Mouse (Mus musculus) olfactory bulb, adult 2 months (tissue): ENCODE measurements around the gene Gm39115. TPM values are rescaled to one million over a fixed set of nuclear protein-coding genes. Genes with fewer than 3 reads are reported as not detected.
"Not testable (repeated sequence)": the region's sequence is repeated elsewhere in the genome, so short reads cannot be mapped to it uniquely, and the experiment has no call there.

Experiments used
- H3K27ac ChIP-seq: fragments of 200-500 bp; 2 replicates; pipeline ENCODE4 v1.5.1; 2012; ENCODE audit warnings: low read depth, low read length; ENCODE audit not compliant: insufficient read depth
- H3K4me1 ChIP-seq: fragments of 200-500 bp; 2 replicates; pipeline ENCODE4 v1.6.1; 2012; ENCODE audit warnings: low read length; ENCODE audit not compliant: control insufficient read depth, insufficient read depth
- H3K4me3 ChIP-seq: fragments of 200-500 bp; 2 replicates; pipeline ENCODE4 v1.5.1; 2012; ENCODE audit warnings: mild to moderate bottlenecking, low read depth, low read length, moderate library complexity; ENCODE audit not compliant: insufficient read depth
- CTCF ChIP-seq: fragments of 200-500 bp; IDR thresholded peaks from 2 replicates; pipeline ENCODE4 v1.5.1; 2012; ENCODE audit warnings: low read depth, mild to moderate bottlenecking, low read length, moderate library complexity; ENCODE audit not compliant: insufficient read depth
- POLR2A ChIP-seq: fragments of 200-500 bp; IDR thresholded peaks from 2 replicates; pipeline ENCODE4 v1.6.1; 2012; ENCODE audit warnings: mild to moderate bottlenecking, low read depth, low read length, moderate library complexity; ENCODE audit not compliant: insufficient read depth
- WGBS: fragments of 180-500 bp; shearing (Covaris S2); methylation state at CpG from one replicate; pipeline ENCODE4 v1.1.7; 2018; 5-methylcytosine and 5-hydroxymethylcytosine counted together
- polyA plus RNA-seq: library from polyadenylated mRNA; stranded (reverse); fragments of >200 nt; gene quantifications from 2 replicates; pipeline ENCODE4 v1.2.4, GENCODE M21; 2012; ENCODE audit warnings: low replicate concordance; ENCODE audit not compliant: missing spikeins, insufficient read depth, insufficient read length

Gm39115 gene
- polyA plus RNA-seq, 1 experiment: not detected

- Histone ChIP-seq H3K27ac (no peak overlapping the region), H3K4me3 (no peak overlapping the region), H3K4me1 (no peaks in the 10 kb centered on the region)
- TF ChIP-seq POLR2A (no peak), CTCF (no peak)
Observed at GRCm38 (mm10) chr7:142148633-142149032, 12.8 kb upstream of the Gm39115 start.

- Histone ChIP-seq H3K4me3 (no peak overlapping the region), H3K4me1 (no peaks in the 10 kb centered on the region), H3K27ac (no peak overlapping the region)
- 6% methylated on average over 1 of the region's 1 CpGs for WGBS
- TF ChIP-seq POLR2A (no peak), CTCF (no peak)
Observed at GRCm38 (mm10) chr7:142146033-142146432, 10.2 kb upstream of the Gm39115 start.

- WGBS: 52% methylated on average over 4 of the region's 4 CpGs
- Histone ChIP-seq H3K4me1 (no peaks in the 10 kb centered on the region), H3K4me3 (no peak overlapping the region), H3K27ac (no peak overlapping the region)
- TF ChIP-seq CTCF (no peak), POLR2A (no peak)
Observed at GRCm38 (mm10) chr7:142145413-142145940, 9.6 kb upstream of the Gm39115 start.

GRCm38 (mm10) chr7:142144507-142144906, 8.7 kb upstream of the Gm39115 start, which contains the start of gene Gm45337:
Gene Gm45337 (minus strand): TSS chr7:142144607.
- 80% methylated on average over 1 of the region's 1 CpGs for WGBS

GRCm38 (mm10) chr7:142143506-142144010, 7.7 kb upstream of the Gm39115 start:
- not testable (repeated sequence) for H3K4me1 ChIP-seq, H3K4me3 ChIP-seq, H3K27ac ChIP-seq
- 76% methylated on average over 1 of the region's 1 CpGs for WGBS

More at GRCm38 (mm10) chr7:142144507-142144906, 8.7 kb upstream of the Gm39115 start, which contains the start of gene Gm45337:
- H3K4me3 ChIP-seq: no peak within 1 kb of the TSS
- no peak within 1 kb of the TSS for H3K27ac ChIP-seq
- TF ChIP-seq POLR2A (no peak), CTCF (no peak)
- H3K4me1 ChIP-seq: no peaks in the 10 kb centered on the region

- H3K4me1 ChIP-seq: no peaks in the 10 kb centered on the region
- no peak overlapping the region for H3K27ac ChIP-seq
- no peak overlapping the region for H3K4me3 ChIP-seq
- WGBS: 8% methylated on average over 1 of the region's 1 CpGs
- TF ChIP-seq POLR2A: no peak
- no peak for TF ChIP-seq CTCF
Observed at GRCm38 (mm10) chr7:142140696-142141095, 4.9 kb upstream of the Gm39115 start.

GRCm38 (mm10) chr7:142134206-142134995, 1.4 kb downstream of the Gm39115 start:
- WGBS: 62% methylated on average over 4 of the region's 4 CpGs

GRCm38 (mm10) chr7:142128843-142129242, 7.0 kb downstream of the Gm39115 start:
- WGBS: 76% methylated on average over 4 of the region's 4 CpGs
- TF ChIP-seq CTCF: no peak
- no peak for TF ChIP-seq POLR2A
- H3K4me3 ChIP-seq: no peak overlapping the region
- H3K4me1 ChIP-seq: no peaks in the 10 kb centered on the region
- no peak overlapping the region for H3K27ac ChIP-seq

More at GRCm38 (mm10) chr7:142134206-142134995, 1.4 kb downstream of the Gm39115 start:
- H3K4me1 ChIP-seq: no peaks in the 10 kb centered on the region
- H3K27ac ChIP-seq: no peak overlapping the region
- H3K4me3 ChIP-seq: no peak overlapping the region
- TF ChIP-seq POLR2A (no peak), CTCF (no peak)

GRCm38 (mm10) chr7:142120629-142121028, 15.2 kb downstream of the Gm39115 start, which contains the start of gene Gm45618:
Gene Gm45618 (minus strand): TSS chr7:142120729.
- H3K4me1 ChIP-seq, H3K27ac ChIP-seq, H3K4me3 ChIP-seq: not testable (repeated sequence)
- 91% methylated on average over 1 of the region's 1 CpGs for WGBS
